Mouse (Mus musculus) MEL (cell line): Measurements from ENCODE around the gene Hsp90aa1. TPM values are rescaled to one million over a fixed set of nuclear protein-coding genes. Genes with fewer than 3 reads are reported as not detected.

Experiments used
- DNase-seq: peaks from one replicate; pipeline ENCODE4 v3.0.0; 2011; ENCODE audit warnings: low read depth, low spot score
- H3K27ac ChIP-seq: 2 replicates; pipeline ENCODE4 v1.5.1; 2012; ENCODE audit warnings: low read depth, mild to moderate bottlenecking, control low read depth, low read length, moderate library complexity; ENCODE audit not compliant: control insufficient read depth
- H3K27me3 ChIP-seq, 2 experiments: fragments of 150-350 bp in 1 of 2; sonication (generic) in 1 of 2; 2 replicates each; pipeline ENCODE4 v1.6.1; 2012; ENCODE audit warnings: low read length in 2 of 2, mild to moderate bottlenecking in 2 of 2, improper control_type of control experiment in 1 of 2, moderate library complexity in 1 of 2; ENCODE audit not compliant: insufficient read depth in 2 of 2, control insufficient read depth in 1 of 2
- H3K36me3 ChIP-seq, 2 experiments: 2 replicates each; pipeline ENCODE4 v1.6.1; 2012 to 2014; ENCODE audit warnings: low read length in 2 of 2, improper control_type of control experiment in 1 of 2, inconsistent platforms in 1 of 2, mild to moderate bottlenecking in 1 of 2; ENCODE audit not compliant: insufficient read depth in 2 of 2, control insufficient read depth in 1 of 2
- H3K4me1 ChIP-seq, 2 experiments: fragments of 150-350 bp in 1 of 2; sonication (generic) in 1 of 2; 2 replicates each; pipeline ENCODE4 v1.6.1; 2012; ENCODE audit warnings: low read length in 2 of 2, improper control_type of control experiment in 1 of 2, mild to moderate bottlenecking in 1 of 2; ENCODE audit not compliant: insufficient read depth in 2 of 2, control insufficient read depth in 1 of 2
- H3K4me3 ChIP-seq, 2 experiments: fragments of 150-350 bp in 1 of 2; sonication (generic) in 1 of 2; 2 replicates each; pipeline ENCODE4 v1.5.1; 2012; ENCODE audit warnings: low read depth in 2 of 2, low read length in 2 of 2, mild to moderate bottlenecking in 2 of 2, moderate library complexity in 2 of 2, control low read depth in 1 of 2, improper control_type of control experiment in 1 of 2; ENCODE audit not compliant: control insufficient read depth in 1 of 2, insufficient read depth in 1 of 2
- H3K79me2 ChIP-seq: 2 replicates; pipeline ENCODE4 v1.6.1; 2012; ENCODE audit warnings: mild to moderate bottlenecking, low read length, moderate library complexity; ENCODE audit not compliant: control insufficient read depth, poor library complexity, insufficient read depth
- H3K9ac ChIP-seq: 2 replicates; pipeline ENCODE4 v1.6.1; 2012; ENCODE audit warnings: low read depth, mild to moderate bottlenecking, control low read depth, low read length, moderate library complexity; ENCODE audit not compliant: control insufficient read depth, poor library complexity, severe bottlenecking
- H3K9me3 ChIP-seq: fragments of 150-350 bp; sonication (generic); replicated peaks from 2 replicates; pipeline ENCODE4 v1.6.1; 2012; ENCODE audit warnings: mild to moderate bottlenecking, low read length, improper control_type of control experiment, moderate library complexity; ENCODE audit not compliant: insufficient read depth
- BHLHE40 ChIP-seq: IDR thresholded peaks from 2 replicates; pipeline ENCODE4 v1.6.1; 2012; ENCODE audit warnings: low read depth, mild to moderate bottlenecking, inconsistent platforms, low read length, improper control_type of control experiment, borderline replicate concordance
- CHD1 ChIP-seq: IDR thresholded peaks from 2 replicates; pipeline ENCODE4 v1.6.1; 2012; ENCODE audit warnings: low read depth, mild to moderate bottlenecking, inconsistent platforms, low read length, improper control_type of control experiment
- CHD2 ChIP-seq: IDR thresholded peaks from 2 replicates; pipeline ENCODE4 v1.6.1; 2011; ENCODE audit warnings: low read length, improper control_type of control experiment
- E2F4 ChIP-seq: IDR thresholded peaks from 2 replicates; pipeline ENCODE4 v1.6.1; 2011; ENCODE audit warnings: low read depth, low read length, improper control_type of control experiment, borderline replicate concordance
- ELF1 ChIP-seq: IDR thresholded peaks from 2 replicates; pipeline ENCODE4 v1.6.1; 2014; ENCODE audit warnings: low read depth, mild to moderate bottlenecking, inconsistent platforms, low read length, improper control_type of control experiment, moderate library complexity
- EP300 ChIP-seq, 2 experiments: IDR thresholded peaks; 2 replicates each; pipeline ENCODE4 v1.6.1; 2011; ENCODE audit warnings: improper control_type of control experiment in 2 of 2, low read length in 2 of 2, low read depth in 1 of 2, mild to moderate bottlenecking in 1 of 2
- ETS1 ChIP-seq: IDR thresholded peaks from 2 replicates; pipeline ENCODE4 v1.6.1; 2012; ENCODE audit warnings: low read depth, mild to moderate bottlenecking, inconsistent platforms, low read length, improper control_type of control experiment, moderate library complexity
- GABPA ChIP-seq: IDR thresholded peaks from 2 replicates; pipeline ENCODE4 v1.6.1; 2012; ENCODE audit warnings: low read depth, mild to moderate bottlenecking, inconsistent platforms, low read length, improper control_type of control experiment, moderate library complexity
- GATA1 ChIP-seq: IDR thresholded peaks from 2 replicates; pipeline ENCODE4 v1.6.1; 2011; ENCODE audit warnings: low read depth, low read length, improper control_type of control experiment
- HCFC1 ChIP-seq: IDR thresholded peaks from 2 replicates; pipeline ENCODE4 v1.6.1; 2012; ENCODE audit warnings: low read depth, mild to moderate bottlenecking, inconsistent platforms, low read length, improper control_type of control experiment, moderate library complexity
- JUND ChIP-seq: IDR thresholded peaks from 2 replicates; pipeline ENCODE4 v1.6.1; 2011; ENCODE audit warnings: low read depth, mild to moderate bottlenecking, improper control_type of control experiment, low read length
- MAFK ChIP-seq: IDR thresholded peaks from 2 replicates; pipeline ENCODE4 v1.6.1; 2011; ENCODE audit warnings: low read depth, mild to moderate bottlenecking, low read length, improper control_type of control experiment, borderline replicate concordance
- MAX ChIP-seq: IDR thresholded peaks from 2 replicates; pipeline ENCODE4 v1.6.1; 2011; ENCODE audit warnings: low read length, improper control_type of control experiment
- MAZ ChIP-seq: IDR thresholded peaks from 2 replicates; pipeline ENCODE4 v1.6.1; 2012; ENCODE audit warnings: low read depth, mild to moderate bottlenecking, inconsistent platforms, low read length, improper control_type of control experiment
- MEF2A ChIP-seq: IDR thresholded peaks from 2 replicates; pipeline ENCODE4 v1.6.1; 2014; ENCODE audit warnings: low read depth, mild to moderate bottlenecking, inconsistent platforms, low read length, improper control_type of control experiment; ENCODE audit not compliant: poor library complexity, insufficient replicate concordance, severe bottlenecking; ENCODE audit errors: extremely low read depth
- MXI1 ChIP-seq: IDR thresholded peaks from 2 replicates; pipeline ENCODE4 v1.6.1; 2011; ENCODE audit warnings: mild to moderate bottlenecking, low read depth, low read length, improper control_type of control experiment
- MYB ChIP-seq: IDR thresholded peaks from 2 replicates; pipeline ENCODE4 v1.6.1; 2011; ENCODE audit warnings: mild to moderate bottlenecking, low read depth, low read length, improper control_type of control experiment
- MYC ChIP-seq: IDR thresholded peaks from 2 replicates; pipeline ENCODE4 v1.6.1; 2011; ENCODE audit warnings: low read depth, mild to moderate bottlenecking, low read length, improper control_type of control experiment, moderate library complexity
- NELFE ChIP-seq: IDR thresholded peaks from 2 replicates; pipeline ENCODE4 v1.6.1; 2011; ENCODE audit warnings: low read depth, low read length, improper control_type of control experiment
- NRF1 ChIP-seq: IDR thresholded peaks from 2 replicates; pipeline ENCODE4 v1.6.1; 2014; ENCODE audit warnings: low read depth, mild to moderate bottlenecking, inconsistent platforms, low read length, improper control_type of control experiment, moderate library complexity; ENCODE audit not compliant: poor library complexity, insufficient read depth, severe bottlenecking
- POLR2A ChIP-seq, 2 experiments: IDR thresholded peaks; 2 replicates each; pipeline ENCODE4 v1.6.1; 2011 to 2012; ENCODE audit warnings: low read length in 2 of 2, mild to moderate bottlenecking in 2 of 2, control low read depth in 1 of 2, improper control_type of control experiment in 1 of 2, low read depth in 1 of 2, moderate library complexity in 1 of 2; ENCODE audit not compliant: control insufficient read depth in 1 of 2, insufficient read depth in 1 of 2, poor library complexity in 1 of 2
- POLR2AphosphoS2 ChIP-seq: IDR thresholded peaks from 2 replicates; pipeline ENCODE4 v1.6.1; 2011; ENCODE audit warnings: low read length, improper control_type of control experiment
- POLR2AphosphoS5 ChIP-seq: IDR thresholded peaks from 2 replicates; pipeline ENCODE4 v1.6.1; 2012; ENCODE audit warnings: low read depth, borderline replicate concordance, mild to moderate bottlenecking, inconsistent platforms, low read length, moderate library complexity, mixed read lengths
- RAD21 ChIP-seq: IDR thresholded peaks from 2 replicates; pipeline ENCODE4 v1.6.1; 2011; ENCODE audit warnings: mild to moderate bottlenecking, low read depth, low read length, improper control_type of control experiment
- RCOR1 ChIP-seq: IDR thresholded peaks from 2 replicates; pipeline ENCODE4 v1.6.1; 2012; ENCODE audit warnings: low read depth, mild to moderate bottlenecking, inconsistent platforms, low read length, improper control_type of control experiment
- SIN3A ChIP-seq: IDR thresholded peaks from 2 replicates; pipeline ENCODE4 v1.6.1; 2012; ENCODE audit warnings: low read length, improper control_type of control experiment, inconsistent platforms
- SMC3 ChIP-seq: IDR thresholded peaks from 2 replicates; pipeline ENCODE4 v1.6.1; 2011; ENCODE audit warnings: low read depth, low read length, improper control_type of control experiment
- TAL1 ChIP-seq: IDR thresholded peaks from 2 replicates; pipeline ENCODE4 v1.6.1; 2012; ENCODE audit warnings: mild to moderate bottlenecking, inconsistent platforms, low read length, moderate library complexity, mixed read lengths
- TCF12 ChIP-seq: IDR thresholded peaks from 2 replicates; pipeline ENCODE4 v1.6.1; 2014; ENCODE audit warnings: low read depth, mild to moderate bottlenecking, inconsistent platforms, low read length, improper control_type of control experiment, moderate library complexity
- UBTF ChIP-seq: IDR thresholded peaks from 2 replicates; pipeline ENCODE4 v1.6.1; 2012; ENCODE audit warnings: low read depth, mild to moderate bottlenecking, inconsistent platforms, low read length, improper control_type of control experiment, moderate library complexity, borderline replicate concordance; ENCODE audit not compliant: insufficient read depth
- USF2 ChIP-seq, 2 experiments: IDR thresholded peaks; 2 replicates each; pipeline ENCODE4 v1.6.1; 2011 to 2012; ENCODE audit warnings: improper control_type of control experiment in 2 of 2, low read length in 2 of 2, borderline replicate concordance in 1 of 2, inconsistent platforms in 1 of 2, low read depth in 1 of 2, mild to moderate bottlenecking in 1 of 2; ENCODE audit not compliant: insufficient read depth in 1 of 2
- ZC3H11A ChIP-seq: IDR thresholded peaks from 2 replicates; pipeline ENCODE4 v1.6.1; 2012; ENCODE audit warnings: low read depth, mild to moderate bottlenecking, inconsistent platforms, low read length, improper control_type of control experiment
- ZKSCAN1 ChIP-seq: IDR thresholded peaks from 2 replicates; pipeline ENCODE4 v1.6.1; 2012; ENCODE audit warnings: low read depth, mild to moderate bottlenecking, inconsistent platforms, low read length, improper control_type of control experiment, moderate library complexity
- ZMIZ1 ChIP-seq: IDR thresholded peaks from 2 replicates; pipeline ENCODE4 v1.6.1; 2012; ENCODE audit warnings: low read depth, mild to moderate bottlenecking, inconsistent platforms, low read length, improper control_type of control experiment, moderate library complexity
- ZNF384 ChIP-seq: IDR thresholded peaks from 2 replicates; pipeline ENCODE4 v1.6.1; 2012; ENCODE audit warnings: low read depth, mild to moderate bottlenecking, inconsistent platforms, low read length, improper control_type of control experiment
- polyA plus RNA-seq, 2 experiments: library from polyadenylated mRNA; stranded (reverse) in 1 of 2; unstranded in 1 of 2; fragments of >175 nt in 1 of 2; fragments of >200 nt in 1 of 2; gene quantifications; 2 replicates each; pipeline versions ENCODE4 v1.2.1 to v1.2.4; 2012; ENCODE audit warnings: low replicate concordance in 2 of 2, low read depth in 1 of 2; ENCODE audit not compliant: insufficient read length in 2 of 2, insufficient read depth in 1 of 2, missing spikeins in 1 of 2
- total RNA-seq: library from RNA; depleted of rRNA; stranded (reverse); fragments of 300-350 nt; gene quantifications from 2 replicates; pipeline ENCODE4 v1.2.3, GENCODE M21; 2012

Gene Hsp90aa1
- total and polyA plus RNA-seq, 3 experiments, result 913 to 1,509 (median 1,471) TPM

GRCm38 (mm10) chr12:110737170-110738157, 34.9 kb upstream of the Hsp90aa1 start, which contains the start of gene Wdr20:
TSS of gene Wdr20 (plus strand) at chr12:110737944.
- peak within 1 kb of the TSS; percentile 67 for H3K27ac ChIP-seq
- peaks cover 33% of the 10 kb centered on the region for H3K79me2 ChIP-seq
- H3K27me3 ChIP-seq, result no peaks in the 10 kb centered on the region
- peaks cover 5 to 6% of the 10 kb centered on the region in 2 experiments for H3K4me1 ChIP-seq
- peak; percentile 96 for DNase-seq
- H3K9ac ChIP-seq, result peak within 1 kb of the TSS; percentile 94
- no peaks in the 10 kb centered on the region for H3K9me3 ChIP-seq
- H3K36me3 ChIP-seq, result peaks cover 2 to 11% of the 10 kb centered on the region in 2 experiments
- peak within 1 kb of the TSS; percentile 86 to 96 for H3K4me3 ChIP-seq
- peak; percentile 18; the same call in 1 of the 2 replicates for TF ChIP-seq GATA1
- no peak for TF ChIP-seq ELF1
- no peak for TF ChIP-seq RCOR1
- TF ChIP-seq MYC, result no peak
- TF ChIP-seq USF2 (IDR thresholded peaks at IDR 0.05; ENCODE audit: borderline replicate concordance in 1 of 2, insufficient read depth in 1 of 2, low read depth in 1 of 2, low read length in 2 of 2), result no peak
- peak; percentile 43; the same call in 1 of the 2 replicates for TF ChIP-seq MXI1
- TF ChIP-seq ZKSCAN1, result no peak
- TF ChIP-seq MEF2A, result no peak
- no peak for TF ChIP-seq ETS1
- TF ChIP-seq TCF12, result peak; percentile 71; the same call in 1 of the 2 replicates
- no peak for TF ChIP-seq POLR2AphosphoS5
- no peak for TF ChIP-seq ZC3H11A
- peak; percentile 81 for TF ChIP-seq NELFE
- no peak for TF ChIP-seq GABPA
- TF ChIP-seq MYB, result no peak
- TF ChIP-seq MAX, result no peak
- no peak for TF ChIP-seq BHLHE40
- no peak for TF ChIP-seq CHD2
- peak; percentile 72 for TF ChIP-seq POLR2AphosphoS2
- TF ChIP-seq SIN3A, result peak; percentile 76
- no peak for TF ChIP-seq TAL1
- TF ChIP-seq E2F4, result no peak
- TF ChIP-seq CHD1, result no peak
- no peak for TF ChIP-seq ZNF384
- no peak for TF ChIP-seq UBTF
- no peak for TF ChIP-seq SMC3
- TF ChIP-seq EP300 (IDR thresholded peaks at IDR 0.05; ENCODE audit: low read depth in 1 of 2, low read length in 2 of 2), result no peak
- peak; percentile 35; the same call in 1 of the 2 replicates for TF ChIP-seq MAZ
- TF ChIP-seq JUND, result no peak
- TF ChIP-seq POLR2A (IDR thresholded peaks at IDR 0.05; ENCODE audit: control insufficient read depth in 1 of 2, insufficient read depth in 1 of 2, low read depth in 1 of 2, low read length in 2 of 2, poor library complexity in 1 of 2), result peak; percentile 66 to 85
- TF ChIP-seq NRF1, result peak; percentile 82
- peak; percentile 76 for TF ChIP-seq HCFC1
- no peak for TF ChIP-seq MAFK
- TF ChIP-seq RAD21, result no peak
- peak; percentile 40; the same call in 1 of the 2 replicates for TF ChIP-seq ZMIZ1
